Mouse (Mus musculus): ENCODE results near the gene Dock7. TPM values are rescaled to one million over a fixed set of nuclear protein-coding genes. Genes with fewer than 3 reads are reported as not detected.

The Dock7 gene
- polyA plus RNA-seq, 1 experiment = not detected

DNA sequence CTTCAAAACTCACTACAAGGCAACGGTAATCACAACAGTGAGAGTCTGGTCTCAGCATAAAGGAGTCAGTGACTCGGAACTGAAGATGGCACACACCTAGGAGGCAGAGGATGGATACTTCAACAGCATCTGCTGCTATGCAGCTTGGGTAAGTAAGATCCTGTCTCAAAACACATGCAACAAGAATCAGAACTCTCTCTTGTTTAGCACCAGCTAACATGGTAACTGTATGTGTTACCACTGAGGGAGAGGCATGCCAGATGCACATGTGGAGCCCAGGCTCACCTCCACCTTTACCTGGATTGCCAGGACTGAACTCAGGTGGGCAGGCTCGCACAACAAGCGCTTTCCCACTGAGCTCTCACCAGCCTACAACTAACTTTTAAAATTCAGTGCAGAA is 11.9 kb downstream of the Dock7 start:
- TF ChIP-seq CTCF (IDR thresholded peaks at IDR 0.05; ENCODE audit: insufficient read depth, low read depth, low read length) = no peak
- TF ChIP-seq POLR2A (IDR thresholded peaks at IDR 0.05; ENCODE audit: insufficient read depth, low read depth, low read length) = no peak
- Histone ChIP-seq H3K4me1 (ENCODE audit: control insufficient read depth, insufficient read depth, low read length) (no peaks in the 10 kb centered on the region), H3K27ac (ENCODE audit: insufficient read depth, low read depth, low read length) (no peak overlapping the region), H3K4me3 (ENCODE audit: insufficient read depth, low read depth, low read length) (no peak overlapping the region)
- 90% methylated on average over 4 of the region's 4 CpGs for WGBS

DNA sequence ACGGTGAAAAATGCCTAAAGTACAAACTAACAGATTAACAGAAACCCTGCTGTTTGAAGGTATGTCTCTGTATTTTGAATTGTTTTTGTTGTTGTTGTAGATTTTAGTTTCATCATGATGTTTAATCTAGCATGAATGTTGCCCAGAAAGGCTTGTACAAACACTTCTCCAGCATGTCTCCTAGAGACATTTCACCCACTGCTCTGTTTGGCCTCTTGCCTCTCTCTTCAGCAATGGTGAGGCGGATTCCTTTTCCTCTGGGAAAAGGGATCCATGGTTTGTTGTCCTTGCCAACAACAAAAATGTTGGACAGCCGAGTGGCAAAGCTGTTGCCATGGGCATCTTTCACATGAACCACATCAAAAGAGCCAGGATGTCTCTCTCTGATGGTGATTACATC is 17.9 kb downstream of the Dock7 start:
- Histone ChIP-seq H3K4me3 (ENCODE audit: insufficient read depth, low read depth, low read length) (no peak overlapping the region), H3K27ac (ENCODE audit: insufficient read depth, low read depth, low read length) (no peak overlapping the region), H3K4me1 (ENCODE audit: control insufficient read depth, insufficient read depth, low read length) (no peaks in the 10 kb centered on the region)
- WGBS = 76% methylated on average over 3 of the region's 3 CpGs
- TF ChIP-seq POLR2A (IDR thresholded peaks at IDR 0.05; ENCODE audit: insufficient read depth, low read depth, low read length) = no peak
- TF ChIP-seq CTCF (IDR thresholded peaks at IDR 0.05; ENCODE audit: insufficient read depth, low read depth, low read length) = no peak

DNA sequence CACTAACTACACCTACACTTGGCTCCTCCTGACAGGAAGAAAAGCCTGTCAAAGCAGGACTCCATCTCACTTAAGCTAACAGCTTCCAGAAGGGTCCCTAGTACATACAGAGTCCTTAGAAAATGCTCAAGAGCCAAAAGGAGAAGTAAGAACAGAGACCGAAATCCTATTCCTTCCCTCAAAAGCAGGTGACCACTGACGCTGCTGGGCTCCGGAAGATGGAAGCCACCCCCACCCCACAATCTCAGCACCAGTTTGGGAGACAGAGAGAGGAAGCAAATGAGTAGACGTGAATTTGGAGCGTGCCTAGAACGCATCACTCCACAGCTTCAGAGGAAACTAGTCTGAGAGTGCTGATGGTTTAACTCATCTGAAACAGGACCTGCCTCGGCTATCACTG is 20.0 kb downstream of the Dock7 start:
- no peak for TF ChIP-seq POLR2A (IDR thresholded peaks at IDR 0.05; ENCODE audit: insufficient read depth, low read depth, low read length)
- no peak for TF ChIP-seq CTCF (IDR thresholded peaks at IDR 0.05; ENCODE audit: insufficient read depth, low read depth, low read length)
- WGBS = 94% methylated on average over 7 of the region's 7 CpGs
- H3K4me3 ChIP-seq (ENCODE audit: insufficient read depth, low read depth, low read length) = no peak overlapping the region
- no peaks in the 10 kb centered on the region for H3K4me1 ChIP-seq (ENCODE audit: control insufficient read depth, insufficient read depth, low read length)
- no peak overlapping the region for H3K27ac ChIP-seq (ENCODE audit: insufficient read depth, low read depth, low read length)

DNA sequence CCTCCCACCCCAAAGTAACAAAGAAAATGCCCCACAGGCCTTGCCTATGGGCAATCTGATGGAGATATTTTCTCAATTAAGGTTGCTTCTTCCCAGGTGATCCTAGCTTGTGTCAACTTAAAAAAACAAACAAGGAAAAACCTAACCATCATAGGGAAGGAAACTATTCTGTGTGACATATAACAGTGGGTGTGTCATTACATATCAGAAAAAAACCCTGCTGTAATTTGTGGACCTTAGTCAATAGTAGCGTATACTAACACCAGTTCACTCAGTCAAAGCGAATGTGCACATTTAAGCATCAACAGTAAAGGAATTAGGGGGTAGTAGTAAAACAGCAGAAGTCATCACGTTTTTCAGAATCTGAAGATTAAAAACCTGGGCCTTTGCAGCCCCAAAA is 28.9 kb downstream of the Dock7 start:
- TF ChIP-seq CTCF (IDR thresholded peaks at IDR 0.05; ENCODE audit: insufficient read depth, low read depth, low read length) (no peak), POLR2A (IDR thresholded peaks at IDR 0.05; ENCODE audit: insufficient read depth, low read depth, low read length) (no peak)
- Histone ChIP-seq H3K27ac (ENCODE audit: insufficient read depth, low read depth, low read length) (no peak overlapping the region), H3K4me3 (ENCODE audit: insufficient read depth, low read depth, low read length) (no peak overlapping the region), H3K4me1 (ENCODE audit: control insufficient read depth, insufficient read depth, low read length) (no peaks in the 10 kb centered on the region)
- WGBS = 95% methylated on average over 3 of the region's 3 CpGs

DNA sequence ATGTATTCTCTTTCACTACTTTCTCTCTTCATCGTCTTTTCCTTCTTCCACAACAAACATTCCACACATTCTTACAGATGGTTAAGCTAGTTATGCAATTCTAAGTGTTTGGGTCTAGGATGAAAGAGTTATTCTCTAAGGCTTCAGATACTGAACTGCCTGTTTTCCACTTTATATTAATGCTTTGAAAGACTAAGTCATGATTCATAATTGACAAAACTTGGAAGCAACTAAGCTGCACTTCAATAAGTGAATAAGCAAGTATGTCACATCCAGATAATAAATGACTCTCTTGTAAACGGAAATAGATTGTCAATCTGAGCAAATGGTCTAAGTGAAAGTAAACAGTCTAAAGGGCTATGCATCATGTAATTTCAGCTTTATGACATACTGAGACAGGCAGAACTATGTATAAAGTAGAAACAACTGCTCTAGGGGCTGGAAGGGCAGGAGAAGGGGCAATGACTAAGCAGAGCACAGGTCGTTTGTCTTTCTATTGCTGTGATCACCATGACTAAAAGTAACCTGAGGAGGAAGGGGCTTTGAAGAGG is 29.5 kb downstream of the Dock7 start:
- no peak overlapping the region for H3K27ac ChIP-seq (ENCODE audit: insufficient read depth, low read depth, low read length)
- 68% methylated on average over 3 of the region's 3 CpGs for WGBS
- TF ChIP-seq CTCF (IDR thresholded peaks at IDR 0.05; ENCODE audit: insufficient read depth, low read depth, low read length) (no peak), POLR2A (IDR thresholded peaks at IDR 0.05; ENCODE audit: insufficient read depth, low read depth, low read length) (no peak)
- H3K4me1 ChIP-seq (ENCODE audit: control insufficient read depth, insufficient read depth, low read length) = no peaks in the 10 kb centered on the region
- H3K4me3 ChIP-seq (ENCODE audit: insufficient read depth, low read depth, low read length) = no peak overlapping the region

DNA sequence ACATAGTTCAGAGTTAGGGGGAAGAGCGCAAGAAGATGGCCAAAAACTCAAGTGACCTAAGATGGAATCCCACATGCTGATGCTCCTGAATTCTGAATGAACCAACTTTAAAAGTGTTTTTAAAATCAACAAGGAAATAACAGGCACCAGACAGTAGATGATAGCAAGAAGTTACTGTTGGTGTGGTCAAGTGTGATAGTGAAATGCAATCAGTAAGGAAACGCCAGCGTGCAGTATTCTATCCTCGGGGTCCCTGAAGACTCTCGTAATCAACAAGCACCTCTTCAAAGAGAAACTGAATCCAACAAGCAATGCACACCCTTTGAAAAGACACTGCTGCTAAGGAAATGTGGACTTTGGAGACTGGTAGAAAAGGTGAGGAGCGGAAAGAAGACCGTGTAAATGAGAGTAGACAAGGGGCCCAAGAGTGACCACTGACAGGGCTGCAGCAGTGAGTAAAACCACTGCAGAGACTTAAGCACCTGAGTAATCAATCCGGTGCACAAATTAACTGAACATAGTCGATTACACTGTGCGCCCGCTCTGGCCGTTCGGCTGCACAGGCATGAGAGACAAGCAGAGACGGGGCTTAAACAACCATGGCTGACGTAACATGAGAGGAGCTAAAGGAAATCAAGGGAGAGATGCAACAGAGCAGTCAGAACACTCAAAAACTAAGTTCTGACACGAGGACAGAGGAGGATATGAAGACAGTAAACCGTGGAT is 32.8 kb downstream of the Dock7 start:
- TF ChIP-seq POLR2A (IDR thresholded peaks at IDR 0.05; ENCODE audit: insufficient read depth, low read depth, low read length) (no peak), CTCF (IDR thresholded peaks at IDR 0.05; ENCODE audit: insufficient read depth, low read depth, low read length) (no peak)
- Histone ChIP-seq H3K4me1 (ENCODE audit: control insufficient read depth, insufficient read depth, low read length) (no peaks in the 10 kb centered on the region), H3K27ac (ENCODE audit: insufficient read depth, low read depth, low read length) (no peak overlapping the region), H3K4me3 (ENCODE audit: insufficient read depth, low read depth, low read length) (no peak overlapping the region)
- 97% methylated on average over 17 of the region's 17 CpGs for WGBS

DNA sequence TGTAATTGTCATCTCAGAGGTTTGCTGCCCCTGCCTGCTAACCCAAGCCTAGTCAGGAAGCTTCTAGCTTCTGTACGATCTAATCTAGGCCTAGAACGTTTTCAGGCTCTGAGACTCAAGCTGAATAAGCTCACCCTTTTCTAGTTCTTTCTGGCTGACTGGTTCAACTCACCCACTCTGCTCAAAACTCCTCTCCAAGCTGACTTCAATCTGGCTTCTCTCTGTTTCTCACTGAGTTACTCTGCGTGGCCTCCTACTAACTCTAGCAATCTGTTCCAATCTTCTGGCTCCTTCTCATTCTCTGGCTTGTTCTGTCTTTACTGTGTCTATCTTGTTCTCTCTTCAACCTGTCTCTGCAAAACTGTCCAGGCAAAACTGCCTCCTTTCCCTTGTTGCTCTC is 36.9 kb downstream of the Dock7 start:
- Histone ChIP-seq H3K4me1 (ENCODE audit: control insufficient read depth, insufficient read depth, low read length) (no peaks in the 10 kb centered on the region), H3K4me3 (ENCODE audit: insufficient read depth, low read depth, low read length) (no peak overlapping the region), H3K27ac (ENCODE audit: insufficient read depth, low read depth, low read length) (no peak overlapping the region)
- WGBS = 75% methylated on average over 3 of the region's 3 CpGs
- TF ChIP-seq POLR2A (IDR thresholded peaks at IDR 0.05; ENCODE audit: insufficient read depth, low read depth, low read length) (no peak), CTCF (IDR thresholded peaks at IDR 0.05; ENCODE audit: insufficient read depth, low read depth, low read length) (no peak)

DNA sequence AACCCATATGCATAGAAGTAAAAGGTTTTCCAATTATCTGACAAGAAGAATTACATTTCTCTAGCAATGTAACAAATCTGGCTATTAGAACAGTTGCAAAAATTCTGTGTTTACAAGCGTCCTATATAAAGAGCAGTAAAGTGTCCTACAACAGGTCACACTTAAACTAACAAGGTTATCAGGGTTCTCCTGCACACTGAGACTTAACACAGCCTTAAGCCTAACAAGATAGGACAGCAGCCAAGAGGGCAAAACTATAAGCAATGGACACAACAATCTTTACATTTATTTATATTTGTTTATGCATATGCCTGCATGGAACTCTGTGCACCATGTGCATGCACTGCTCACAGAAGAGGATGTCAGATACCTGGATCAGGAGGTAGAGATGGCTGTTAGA is 39.5 kb downstream of the Dock7 start:
- Histone ChIP-seq H3K27ac (ENCODE audit: insufficient read depth, low read depth, low read length) (no peak overlapping the region), H3K4me3 (ENCODE audit: insufficient read depth, low read depth, low read length) (no peak overlapping the region), H3K4me1 (ENCODE audit: control insufficient read depth, insufficient read depth, low read length) (no peaks in the 10 kb centered on the region)
- TF ChIP-seq CTCF (IDR thresholded peaks at IDR 0.05; ENCODE audit: insufficient read depth, low read depth, low read length) (no peak), POLR2A (IDR thresholded peaks at IDR 0.05; ENCODE audit: insufficient read depth, low read depth, low read length) (no peak)
- 91% methylated on average over 1 of the region's 1 CpGs for WGBS

DNA sequence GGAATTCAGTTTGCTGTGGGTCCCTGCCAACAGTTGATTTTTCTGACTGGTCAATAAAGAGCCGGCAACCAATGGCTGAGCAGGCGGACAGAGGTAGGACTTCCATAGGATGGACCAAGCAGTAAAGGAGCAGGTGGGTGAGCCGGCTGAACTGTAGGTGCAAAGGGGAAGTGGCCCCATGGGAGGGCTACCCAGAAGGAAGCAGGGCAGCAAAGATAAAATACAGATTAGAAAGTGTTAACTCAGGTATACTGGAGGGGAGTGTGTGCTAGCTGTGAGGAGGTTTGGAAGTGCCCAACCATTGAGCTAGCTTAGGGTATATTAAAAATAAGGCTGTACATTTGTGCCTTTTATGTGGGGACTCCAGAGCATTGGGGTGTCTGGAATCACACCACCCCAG is 42.7 kb downstream of the Dock7 start:
- 87% methylated on average over 3 of the region's 3 CpGs for WGBS
- TF ChIP-seq POLR2A (IDR thresholded peaks at IDR 0.05; ENCODE audit: insufficient read depth, low read depth, low read length) (no peak), CTCF (IDR thresholded peaks at IDR 0.05; ENCODE audit: insufficient read depth, low read depth, low read length) (no peak)
- H3K4me3 ChIP-seq (ENCODE audit: insufficient read depth, low read depth, low read length) = no peak overlapping the region
- H3K27ac ChIP-seq (ENCODE audit: insufficient read depth, low read depth, low read length) = no peak overlapping the region
- no peaks in the 10 kb centered on the region for H3K4me1 ChIP-seq (ENCODE audit: control insufficient read depth, insufficient read depth, low read length)

Measured in olfactory bulb, adult 2 months (tissue).